Mouse (Mus musculus): Measurements from ENCODE around the gene Cdan1. TPM values are rescaled to one million over a fixed set of nuclear protein-coding genes. Genes with fewer than 3 reads are reported as not detected.

Gene Cdan1
- polyA plus RNA-seq (2015; fragmentation: Nextera tagmentation; extraction: Ambion mirVana): 8.3 and 8.8 TPM in 2 replicates

DNA sequence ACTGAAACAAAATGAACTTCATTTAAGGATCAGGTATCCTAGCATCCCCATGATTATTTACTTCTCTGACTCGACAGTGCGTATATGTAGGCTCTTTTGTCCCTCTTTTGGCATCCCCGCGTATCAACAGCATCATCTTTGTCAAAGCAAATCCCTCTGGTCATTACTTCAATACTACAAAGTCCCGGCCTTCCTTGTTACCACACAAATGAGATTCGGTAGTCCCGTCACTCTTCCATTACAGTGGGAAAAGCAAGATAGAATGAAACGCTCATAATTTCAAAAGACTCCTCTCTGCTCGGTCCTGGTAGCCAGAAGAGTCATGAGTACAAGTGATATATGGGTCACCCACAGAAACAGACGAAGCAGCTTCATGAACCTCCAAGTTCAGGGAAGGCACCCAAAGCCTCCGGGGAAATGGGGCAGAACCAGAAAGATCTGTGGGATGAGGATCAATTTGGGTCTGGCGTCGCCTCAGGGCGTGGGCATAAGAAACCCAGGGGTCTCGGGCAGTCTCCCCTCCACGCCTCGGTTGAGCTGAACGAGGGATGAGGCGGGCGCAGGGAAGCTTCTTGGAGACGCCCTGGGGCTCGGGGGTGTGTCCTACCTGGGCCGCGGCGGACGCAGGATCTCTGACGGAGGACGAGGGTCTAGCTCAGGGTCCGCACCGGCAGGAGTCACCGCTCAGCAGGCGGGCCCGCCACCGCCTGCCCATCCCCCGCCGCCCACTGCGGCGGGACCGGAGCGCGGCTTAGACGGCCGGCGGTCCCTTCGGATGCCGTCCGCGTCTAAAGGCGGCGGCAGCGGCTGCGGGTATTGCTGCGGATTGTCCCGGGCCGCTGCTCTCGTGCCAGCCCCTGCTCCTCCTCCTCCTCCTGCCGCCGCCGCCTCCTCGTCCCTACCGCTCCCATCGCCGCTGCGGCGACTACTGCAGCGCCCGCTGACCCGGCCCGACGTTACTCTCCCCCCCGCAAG is at the start of gene Cdan1:
Gene Cdan1, minus strand, starts transcription at position 680 of the 975 bp plus-strand sequence.

DNA sequence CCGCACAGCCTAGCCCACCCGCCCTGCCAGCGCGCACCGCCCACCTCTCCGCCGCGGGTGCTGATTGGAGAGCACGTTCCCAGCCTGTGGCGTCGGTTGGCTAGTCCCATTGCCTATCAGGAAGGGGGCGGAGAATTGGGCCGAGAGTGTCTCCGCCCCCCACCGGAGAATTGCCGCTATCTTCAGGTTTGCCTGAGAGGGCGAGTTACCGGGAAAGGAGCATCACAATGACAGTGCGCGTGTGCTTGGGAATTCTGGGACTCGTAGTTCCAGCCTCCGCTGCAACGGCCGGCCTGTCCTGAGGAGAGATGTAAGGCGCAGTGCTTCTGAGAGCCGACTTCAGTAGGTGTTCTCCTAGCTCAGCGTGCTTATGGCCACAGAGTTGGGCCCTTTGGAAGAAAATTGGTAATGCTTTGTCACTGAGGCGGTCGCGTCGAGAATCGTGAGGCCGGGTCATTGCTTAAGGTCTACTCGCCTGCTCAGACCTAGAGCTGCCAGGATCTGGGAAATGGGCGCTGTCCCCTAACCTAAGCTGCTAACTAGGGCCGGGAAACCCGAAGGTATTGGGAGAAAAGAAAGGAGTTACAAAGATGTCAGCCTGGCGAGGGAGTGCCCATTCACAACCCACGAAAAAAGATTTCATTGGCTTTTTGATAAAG is 625 bp upstream of the Cdan1 start, which contains the start of gene Ttbk2:
Gene Ttbk2, minus strand, starts transcription at position 181 of the 659 bp plus-strand sequence.

Other genes starting within 250 kb of the Cdan1 start
- 16.7 and 19.0 TPM in 2 replicates for gene Haus2, start 240.7 kb downstream of the Cdan1 start, polyA plus RNA-seq (2015; fragmentation: Nextera tagmentation; extraction: Ambion mirVana)
- 13.5 and 14.1 TPM in 2 replicates for gene Lrrc57, start 240.6 kb downstream of the Cdan1 start, polyA plus RNA-seq (2015; fragmentation: Nextera tagmentation; extraction: Ambion mirVana)
- 3.9 and 4.7 TPM in 2 replicates for gene Stard9, start 221.0 kb downstream of the Cdan1 start, polyA plus RNA-seq (2015; fragmentation: Nextera tagmentation; extraction: Ambion mirVana)
- 0.78 and 1.2 TPM in 2 replicates for gene Ttbk2, start 476 bp upstream of the Cdan1 start, polyA plus RNA-seq (2015; fragmentation: Nextera tagmentation; extraction: Ambion mirVana)
- gene Ubr1, start 120.6 kb upstream of the Cdan1 start, polyA plus RNA-seq (2015; fragmentation: Nextera tagmentation; extraction: Ambion mirVana): 17.1 and 18.1 TPM in 2 replicates
- 2.8 and 3.8 TPM in 2 replicates for gene Tmem62, start 126.9 kb upstream of the Cdan1 start, polyA plus RNA-seq (2015; fragmentation: Nextera tagmentation; extraction: Ambion mirVana)
- gene Ccndbp1, start 158.3 kb upstream of the Cdan1 start, polyA plus RNA-seq (2015; fragmentation: Nextera tagmentation; extraction: Ambion mirVana): 74.6 and 80.1 TPM in 2 replicates
- gene Epb42, start 186.9 kb upstream of the Cdan1 start, polyA plus RNA-seq (2015; fragmentation: Nextera tagmentation; extraction: Ambion mirVana): 113 and 119 TPM in 2 replicates
- 0.10 and 0.11 TPM in 2 replicates for gene Tgm5, start 235.7 kb upstream of the Cdan1 start, polyA plus RNA-seq (2015; fragmentation: Nextera tagmentation; extraction: Ambion mirVana)